Mouse (Mus musculus): Measurements from ENCODE around the gene Gm9964. TPM values are rescaled to one million over a fixed set of nuclear protein-coding genes. Genes with fewer than 3 reads are reported as not detected.
"Not testable (repeated sequence)": the region's sequence is repeated elsewhere in the genome, so short reads cannot be mapped to it uniquely, and the experiment has no call there.

Gm9964 gene
- polyA plus RNA-seq, 1 experiment from 2014 or later, result not detected

DNA sequence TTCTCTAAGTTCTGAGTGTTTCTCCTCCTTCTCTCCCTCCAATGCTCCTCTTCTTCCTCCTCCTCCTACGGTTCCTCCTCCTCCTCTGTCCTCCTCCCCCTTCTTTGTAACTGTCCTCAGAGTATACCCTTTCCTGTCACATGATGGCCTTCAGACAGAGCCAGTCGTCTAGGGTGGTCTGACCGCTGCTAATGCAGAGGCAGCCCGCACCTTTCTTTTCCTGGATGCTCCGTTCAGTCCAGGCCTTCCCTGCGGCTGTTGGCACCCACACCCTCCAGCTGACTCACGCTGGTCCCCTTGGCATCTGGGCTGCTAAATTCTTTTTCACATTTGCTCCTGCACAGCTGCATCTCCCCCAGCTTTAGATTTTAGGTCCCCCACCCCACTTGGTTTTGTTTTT lies 9.8 kb upstream of the Gm9964 start:
- Histone ChIP-seq H3K4me2 (peak overlapping the region; percentile 43), H3K27ac (ENCODE audit: low read depth, low read length) (peak overlapping the region; percentile 68; the same call in 1 of the 2 replicates)

DNA sequence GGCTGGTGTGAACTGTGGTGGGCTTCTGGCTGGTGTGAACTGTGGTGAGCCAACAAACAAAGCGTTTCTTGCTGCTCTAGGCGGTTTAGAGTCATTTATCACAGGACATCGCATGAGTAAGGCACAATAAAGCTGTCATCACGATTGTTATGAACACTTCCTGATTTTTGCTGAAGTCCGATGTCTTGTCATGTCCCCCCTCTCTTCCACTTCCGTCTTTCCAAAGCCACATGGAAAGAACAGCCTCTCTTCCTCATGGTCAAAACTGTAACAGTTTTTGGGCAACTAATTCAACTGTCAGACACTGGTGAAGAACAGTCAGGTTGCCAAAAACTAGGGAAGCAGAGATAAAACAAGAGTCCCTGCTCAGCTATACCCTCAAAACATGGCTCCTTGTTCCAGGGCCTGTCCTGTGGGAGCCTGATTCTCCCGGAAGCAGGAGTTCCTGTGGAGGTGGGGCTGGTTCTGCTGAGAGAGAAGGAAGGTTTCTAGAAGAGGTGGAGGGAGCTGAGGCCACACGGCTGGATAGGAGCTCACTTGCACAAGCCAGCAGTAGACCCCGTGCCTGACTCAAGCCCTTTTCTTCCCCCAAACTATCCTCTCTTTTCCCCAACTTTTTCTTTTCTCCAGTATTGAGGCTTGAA lies 9.1 kb upstream of the Gm9964 start:
- Histone ChIP-seq H3K9me3 (ENCODE audit: control insufficient read depth, low read length) (no peaks in the 10 kb centered on the region), H3K36me3 (ENCODE audit: control insufficient read depth, insufficient read depth, low read length) (no peaks in the 10 kb centered on the region), H3K9ac (ENCODE audit: low read depth, low read length) (no peak overlapping the region), H3K4me3 (ENCODE audit: low read depth, low read length) (no peak overlapping the region), H3K27ac (ENCODE audit: low read depth, low read length) (no peak overlapping the region), H3K27me3 (replicated peaks; ENCODE audit: control insufficient read depth, insufficient read depth, low read length) (no peaks in the 10 kb centered on the region), H3K4me2 (peak overlapping the region; percentile 18), H3K4me1 (replicated peaks; ENCODE audit: control insufficient read depth, insufficient read depth, low read length) (peaks cover 16% of the 10 kb centered on the region)
- WGBS, result 52% methylated on average over 9 of the region's 9 CpGs
- ATAC-seq (replicated peaks; ENCODE audit: low FRiP score) (no peak), DNase-seq (ENCODE audit: low spot score) (no peak)

More for the DNA sequence above, 9.8 kb upstream of the Gm9964 start:
- Histone ChIP-seq H3K9ac (ENCODE audit: low read depth, low read length) (peak overlapping the region; percentile 38; the same call in 1 of the 2 replicates), H3K36me3 (ENCODE audit: control insufficient read depth, insufficient read depth, low read length) (no peaks in the 10 kb centered on the region), H3K4me1 (replicated peaks; ENCODE audit: control insufficient read depth, insufficient read depth, low read length) (peaks cover 16% of the 10 kb centered on the region), H3K9me3 (ENCODE audit: control insufficient read depth, low read length) (no peaks in the 10 kb centered on the region), H3K27me3 (replicated peaks; ENCODE audit: control insufficient read depth, insufficient read depth, low read length) (no peaks in the 10 kb centered on the region), H3K4me3 (ENCODE audit: low read depth, low read length) (no peak overlapping the region)
- ATAC-seq (replicated peaks; ENCODE audit: low FRiP score) (no peak), DNase-seq (ENCODE audit: low spot score) (no peak)
- 33% methylated on average over 7 of the region's 7 CpGs for WGBS

DNA sequence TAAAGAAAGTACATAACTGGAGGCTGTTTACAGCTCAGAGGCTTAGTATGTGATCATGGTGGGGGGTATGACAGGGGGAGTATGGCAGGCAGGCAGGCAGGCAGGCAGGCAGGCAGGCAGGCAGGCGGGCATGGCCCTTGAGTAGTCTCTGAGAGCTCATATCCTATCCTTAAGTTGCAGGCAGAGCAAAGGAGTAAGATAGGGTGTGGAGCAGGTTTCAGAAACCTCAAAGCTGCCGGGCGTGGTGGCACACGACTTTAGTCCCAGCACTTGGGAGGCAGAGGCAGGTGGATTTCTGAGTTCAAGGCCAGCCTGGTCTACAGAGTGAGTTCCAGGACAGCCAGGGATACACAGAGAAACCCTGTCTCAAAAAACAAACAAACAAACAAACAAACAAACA lies 7.5 kb upstream of the Gm9964 start:
- H3K4me3 ChIP-seq (ENCODE audit: low read depth, low read length); H3K4me2 ChIP-seq; H3K36me3 ChIP-seq (ENCODE audit: control insufficient read depth, insufficient read depth, low read length); H3K9me3 ChIP-seq (ENCODE audit: control insufficient read depth, low read length); H3K27ac ChIP-seq (ENCODE audit: low read depth, low read length); H3K27me3 ChIP-seq (replicated peaks; ENCODE audit: control insufficient read depth, insufficient read depth, low read length); DNase-seq (ENCODE audit: low spot score); ATAC-seq (replicated peaks; ENCODE audit: low FRiP score); H3K9ac ChIP-seq (ENCODE audit: low read depth, low read length): not testable (repeated sequence)
- peaks cover 16% of the 10 kb centered on the region for H3K4me1 ChIP-seq (replicated peaks; ENCODE audit: control insufficient read depth, insufficient read depth, low read length)
- 80% methylated on average over 4 of the region's 4 CpGs for WGBS

DNA sequence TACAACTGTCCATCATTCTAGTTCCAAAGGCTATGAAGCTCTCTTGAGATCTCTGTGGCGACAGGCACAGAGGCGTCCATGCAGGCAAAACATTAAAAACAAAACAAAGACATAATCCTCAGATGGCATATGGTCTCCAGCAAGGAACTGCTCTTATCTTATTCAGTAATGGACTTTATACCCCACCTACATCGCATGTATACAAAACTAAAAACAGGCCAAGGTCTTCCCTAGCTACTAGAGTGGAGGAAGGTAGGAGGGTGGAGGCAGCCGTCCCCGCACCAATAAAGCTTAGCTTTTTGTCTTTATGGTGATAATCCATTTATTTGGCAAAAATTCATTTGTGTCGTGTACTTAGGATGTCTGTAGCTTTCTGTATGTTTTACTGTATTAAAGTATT lies 6.4 kb upstream of the Gm9964 start:
- H3K9ac ChIP-seq (ENCODE audit: low read depth, low read length), result no peak overlapping the region
- H3K4me1 ChIP-seq (replicated peaks; ENCODE audit: control insufficient read depth, insufficient read depth, low read length), result peaks cover 16% of the 10 kb centered on the region
- DNase-seq (ENCODE audit: low spot score), result no peak
- ATAC-seq (replicated peaks; ENCODE audit: low FRiP score), result no peak
- H3K4me2 ChIP-seq, result no peak overlapping the region
- WGBS, result 79% methylated on average over 6 of the region's 6 CpGs
- no peak overlapping the region for H3K27ac ChIP-seq (ENCODE audit: low read depth, low read length)
- no peaks in the 10 kb centered on the region for H3K9me3 ChIP-seq (ENCODE audit: control insufficient read depth, low read length)
- no peaks in the 10 kb centered on the region for H3K36me3 ChIP-seq (ENCODE audit: control insufficient read depth, insufficient read depth, low read length)
- no peak overlapping the region for H3K4me3 ChIP-seq (ENCODE audit: low read depth, low read length)
- H3K27me3 ChIP-seq (replicated peaks; ENCODE audit: control insufficient read depth, insufficient read depth, low read length), result no peaks in the 10 kb centered on the region

DNA sequence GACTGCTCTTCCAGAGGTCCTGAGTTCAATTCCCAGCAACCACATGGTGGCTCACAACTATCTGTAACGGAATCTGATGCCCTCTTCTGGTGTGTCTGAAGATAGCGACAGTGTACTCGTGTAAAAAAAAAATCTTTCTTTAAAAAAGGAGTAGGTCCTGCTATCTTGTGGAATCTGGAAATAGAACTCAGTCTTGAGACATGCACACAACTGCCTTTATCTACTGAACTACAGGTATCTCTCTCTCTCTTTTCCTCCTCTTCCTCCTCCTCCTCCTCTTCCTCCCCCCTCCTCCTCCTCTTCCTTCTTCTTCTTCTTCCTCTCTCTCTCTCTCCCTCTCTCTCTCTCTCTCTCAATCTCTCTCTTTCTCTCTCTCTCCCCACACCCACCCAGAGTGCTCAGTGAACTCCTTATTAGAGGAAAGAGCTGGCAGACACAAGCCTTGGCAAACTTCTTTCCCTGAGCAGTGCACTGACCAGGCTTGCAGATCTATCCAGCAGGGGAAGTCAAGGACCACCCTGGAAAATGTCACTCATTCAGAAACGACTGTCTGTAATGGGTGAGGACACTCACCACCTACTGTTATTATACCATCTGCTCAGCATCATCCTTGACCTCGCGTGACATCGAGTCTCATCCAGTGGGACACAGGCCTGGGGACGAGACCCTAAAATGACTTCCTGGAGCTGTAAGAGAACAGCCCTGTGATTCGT lies 3.2 kb upstream of the Gm9964 start:
- WGBS, result 73% methylated on average over 9 of the region's 9 CpGs
- no peaks in the 10 kb centered on the region for H3K36me3 ChIP-seq (ENCODE audit: control insufficient read depth, insufficient read depth, low read length)
- no peaks in the 10 kb centered on the region for H3K4me1 ChIP-seq (replicated peaks; ENCODE audit: control insufficient read depth, insufficient read depth, low read length)
- no peak overlapping the region for H3K27ac ChIP-seq (ENCODE audit: low read depth, low read length)
- no peaks in the 10 kb centered on the region for H3K27me3 ChIP-seq (replicated peaks; ENCODE audit: control insufficient read depth, insufficient read depth, low read length)
- no peak for ATAC-seq (replicated peaks; ENCODE audit: low FRiP score)
- no peak overlapping the region for H3K4me2 ChIP-seq
- H3K9me3 ChIP-seq (ENCODE audit: control insufficient read depth, low read length), result no peaks in the 10 kb centered on the region
- DNase-seq (ENCODE audit: low spot score), result no peak
- no peak overlapping the region for H3K4me3 ChIP-seq (ENCODE audit: low read depth, low read length)
- H3K9ac ChIP-seq (ENCODE audit: low read depth, low read length), result no peak overlapping the region

DNA sequence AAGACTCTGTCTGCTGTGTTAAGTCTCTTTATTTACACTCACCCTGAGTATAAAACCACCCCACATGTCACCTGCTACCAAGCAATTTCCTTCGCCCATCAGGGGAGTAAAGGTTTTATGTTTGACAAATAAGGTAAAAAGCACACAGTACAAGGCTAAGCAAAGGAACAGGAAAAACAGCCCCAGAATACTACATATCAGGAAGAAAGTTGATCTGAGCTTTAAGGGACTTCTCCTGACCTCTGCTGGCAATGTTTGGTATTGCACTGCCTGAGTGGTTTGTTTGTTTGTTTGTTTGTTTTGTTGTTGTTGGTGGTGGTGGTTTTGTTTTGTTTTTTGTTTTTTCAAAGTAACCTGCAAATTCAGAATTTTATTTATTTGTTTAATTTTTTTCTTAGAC lies 539 bp downstream of the Gm9964 start:
- Histone ChIP-seq H3K36me3 (ENCODE audit: control insufficient read depth, insufficient read depth, low read length) (no peaks in the 10 kb centered on the region), H3K4me2 (no peak overlapping the region), H3K9ac (ENCODE audit: low read depth, low read length) (no peak overlapping the region), H3K4me1 (replicated peaks; ENCODE audit: control insufficient read depth, insufficient read depth, low read length) (no peaks in the 10 kb centered on the region), H3K9me3 (ENCODE audit: control insufficient read depth, low read length) (no peaks in the 10 kb centered on the region), H3K4me3 (ENCODE audit: low read depth, low read length) (no peak overlapping the region), H3K27me3 (replicated peaks; ENCODE audit: control insufficient read depth, insufficient read depth, low read length) (no peaks in the 10 kb centered on the region), H3K27ac (ENCODE audit: low read depth, low read length) (no peak overlapping the region)
- ATAC-seq (replicated peaks; ENCODE audit: low FRiP score) (no peak), DNase-seq (ENCODE audit: low spot score) (no peak)
- whole genome bisulfite sequencing, result 35% methylated on average over 1 of the region's 1 CpGs

DNA sequence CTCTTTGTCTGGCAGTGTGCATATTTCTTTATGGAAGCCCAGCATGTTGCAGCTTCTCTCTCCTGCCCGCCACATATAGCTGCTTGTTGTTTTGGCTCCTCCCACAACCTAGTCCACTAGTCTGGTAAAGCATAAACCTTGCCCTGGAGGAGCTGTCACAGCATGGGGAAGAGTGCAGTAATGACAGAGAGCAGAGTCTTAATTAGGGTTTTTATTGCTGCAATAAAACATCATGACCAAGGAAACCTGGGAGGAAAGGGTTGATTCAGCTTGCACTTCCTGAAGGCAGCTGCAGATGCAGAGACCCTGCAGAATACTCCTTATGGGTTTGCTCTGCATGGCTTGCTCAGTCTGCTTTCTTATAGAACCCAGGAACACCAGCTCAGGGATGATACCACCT lies 2.7 kb downstream of the Gm9964 start:
- H3K9me3 ChIP-seq (ENCODE audit: control insufficient read depth, low read length), result no peaks in the 10 kb centered on the region
- ATAC-seq (replicated peaks; ENCODE audit: low FRiP score), result no peak
- H3K27me3 ChIP-seq (replicated peaks; ENCODE audit: control insufficient read depth, insufficient read depth, low read length), result no peaks in the 10 kb centered on the region
- no peak overlapping the region for H3K4me3 ChIP-seq (ENCODE audit: low read depth, low read length)
- H3K36me3 ChIP-seq (ENCODE audit: control insufficient read depth, insufficient read depth, low read length), result no peaks in the 10 kb centered on the region
- no peak overlapping the region for H3K27ac ChIP-seq (ENCODE audit: low read depth, low read length)
- H3K4me1 ChIP-seq (replicated peaks; ENCODE audit: control insufficient read depth, insufficient read depth, low read length), result no peaks in the 10 kb centered on the region
- H3K9ac ChIP-seq (ENCODE audit: low read depth, low read length), result no peak overlapping the region
- 33% methylated on average over 1 of the region's 1 CpGs for WGBS
- no peak for DNase-seq (ENCODE audit: low spot score)
- H3K4me2 ChIP-seq, result no peak overlapping the region

DNA sequence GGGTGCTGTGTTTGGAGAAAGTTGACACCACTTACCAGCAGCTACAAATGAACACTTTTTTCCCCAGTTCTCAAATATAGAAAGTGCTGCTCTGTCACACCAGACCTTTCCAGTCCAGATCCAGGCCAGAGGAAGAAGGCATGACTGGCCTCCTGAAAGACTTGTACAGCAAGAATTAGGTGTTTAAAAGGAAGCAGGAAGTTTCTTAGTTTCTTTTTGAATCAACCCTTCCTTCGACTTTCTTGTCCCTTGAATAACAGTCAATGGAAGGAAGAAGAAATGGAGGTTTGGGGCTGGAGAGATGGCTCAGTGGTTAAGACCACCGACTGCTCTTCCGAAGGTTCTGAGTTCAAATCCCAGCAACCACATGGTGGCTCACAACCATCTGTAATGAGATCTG lies 3.7 kb downstream of the Gm9964 start:
- no peaks in the 10 kb centered on the region for H3K27me3 ChIP-seq (replicated peaks; ENCODE audit: control insufficient read depth, insufficient read depth, low read length)
- ATAC-seq (replicated peaks; ENCODE audit: low FRiP score) (no peak), DNase-seq (ENCODE audit: low spot score) (no peak)
- no peaks in the 10 kb centered on the region for H3K4me1 ChIP-seq (replicated peaks; ENCODE audit: control insufficient read depth, insufficient read depth, low read length)
- no peak overlapping the region for H3K4me2 ChIP-seq
- H3K9ac ChIP-seq (ENCODE audit: low read depth, low read length), result no peak overlapping the region
- WGBS, result 83% methylated on average over 3 of the region's 3 CpGs
- H3K27ac ChIP-seq (ENCODE audit: low read depth, low read length), result no peak overlapping the region
- no peak overlapping the region for H3K4me3 ChIP-seq (ENCODE audit: low read depth, low read length)
- no peaks in the 10 kb centered on the region for H3K36me3 ChIP-seq (ENCODE audit: control insufficient read depth, insufficient read depth, low read length)
- no peaks in the 10 kb centered on the region for H3K9me3 ChIP-seq (ENCODE audit: control insufficient read depth, low read length)

DNA sequence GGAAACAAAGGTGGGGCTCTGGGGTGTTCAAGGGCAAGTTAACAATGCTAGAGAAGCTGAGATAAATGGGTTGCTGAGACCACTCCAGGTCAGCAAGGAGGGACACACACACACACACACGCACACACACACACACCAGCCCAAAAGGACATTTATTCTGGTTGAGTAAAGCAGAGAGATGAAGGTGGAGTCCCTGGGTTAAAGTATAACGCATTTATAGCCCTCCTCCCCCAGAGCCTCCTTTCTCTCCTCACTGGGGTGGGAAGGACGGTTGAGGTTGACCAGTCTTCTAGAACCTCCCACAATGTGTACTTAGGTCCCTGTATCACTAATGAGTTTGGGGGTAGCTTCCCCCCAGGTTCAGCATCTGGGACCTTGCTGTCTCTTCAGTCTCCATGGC lies 4.6 kb downstream of the Gm9964 start:
- 76% methylated on average over 3 of the region's 3 CpGs for WGBS
- H3K27ac ChIP-seq (ENCODE audit: low read depth, low read length), result no peak overlapping the region
- no peak overlapping the region for H3K9ac ChIP-seq (ENCODE audit: low read depth, low read length)
- ATAC-seq (replicated peaks; ENCODE audit: low FRiP score) (no peak), DNase-seq (ENCODE audit: low spot score) (no peak)
- H3K36me3 ChIP-seq (ENCODE audit: control insufficient read depth, insufficient read depth, low read length), result no peaks in the 10 kb centered on the region
- H3K4me2 ChIP-seq, result no peak overlapping the region
- no peak overlapping the region for H3K4me3 ChIP-seq (ENCODE audit: low read depth, low read length)
- H3K27me3 ChIP-seq (replicated peaks; ENCODE audit: control insufficient read depth, insufficient read depth, low read length), result no peaks in the 10 kb centered on the region
- H3K9me3 ChIP-seq (ENCODE audit: control insufficient read depth, low read length), result no peaks in the 10 kb centered on the region
- peaks cover 5% of the 10 kb centered on the region for H3K4me1 ChIP-seq (replicated peaks; ENCODE audit: control insufficient read depth, insufficient read depth, low read length)
